Mouse (Mus musculus): ENCODE measurements around the gene Upk1a.

Upk1a gene

GRCm38 (mm10) chr7:30572969-30573368 lies 39.7 kb downstream of the Upk1a start:
- DNase-seq (ENCODE audit: low read depth) = no peak

- DNase-seq (ENCODE audit: low read depth) = no peak
Measured at GRCm38 (mm10) chr7:30572389-30572788, 40.3 kb downstream of the Upk1a start.

GRCm38 (mm10) chr7:30567555-30567954 lies 45.1 kb downstream of the Upk1a start:
- DNase-seq (ENCODE audit: low read depth) = no peak

GRCm38 (mm10) chr7:30566033-30566432 lies 46.6 kb downstream of the Upk1a start:
- no peak for DNase-seq (ENCODE audit: low read depth)

GRCm38 (mm10) chr7:30564970-30565571 lies 47.6 kb downstream of the Upk1a start, which contains the start of gene Igflr1:
Igflr1 (plus strand) TSS chr7:30565427.
- no peak for DNase-seq (ENCODE audit: low read depth)

- DNase-seq (ENCODE audit: low read depth) = no peak
Measured at GRCm38 (mm10) chr7:30563906-30564280, 48.8 kb downstream of the Upk1a start.

- DNase-seq (ENCODE audit: low read depth) = peak; percentile 99
Measured at GRCm38 (mm10) chr7:30563117-30563905, 49.3 kb downstream of the Upk1a start, which contains the start of the genes U2af1l4, Gm49396 and Psenen. U2af1l4 (plus strand) TSS chr7:30563301. Gm49396 (plus strand) TSS chr7:30563344. Psenen (minus strand) TSS chr7:30563627.

GRCm38 (mm10) chr7:30562526-30563116 lies 50.0 kb downstream of the Upk1a start:
- DNase-seq (ENCODE audit: low read depth) = no peak

- no peak for DNase-seq (ENCODE audit: low read depth)
Measured at GRCm38 (mm10) chr7:30560296-30560695, 52.4 kb downstream of the Upk1a start.

GRCm38 (mm10) chr7:30559443-30559954 lies 53.1 kb downstream of the Upk1a start, which contains the start of gene Lin37:
Lin37 (minus strand) TSS chr7:30559838.
- peak; percentile 99 for DNase-seq (ENCODE audit: low read depth)

GRCm38 (mm10) chr7:30558656-30559442 lies 53.8 kb downstream of the Upk1a start:
- no peak for DNase-seq (ENCODE audit: low read depth)

GRCm38 (mm10) chr7:30557901-30558514 lies 54.6 kb downstream of the Upk1a start:
- no peak for DNase-seq (ENCODE audit: low read depth)

- peak; percentile 46 for DNase-seq (ENCODE audit: low read depth)
Measured at GRCm38 (mm10) chr7:30556894-30557536, 55.6 kb downstream of the Upk1a start.

- no peak for DNase-seq (ENCODE audit: low read depth)
Measured at GRCm38 (mm10) chr7:30553810-30554584, 58.6 kb downstream of the Upk1a start.
